Mouse (Mus musculus) CH12.LX (cell line): ENCODE measurements around the gene Nup210.

Experiments
- BHLHE40 ChIP-seq: IDR thresholded peaks from 2 replicates; pipeline ENCODE4 v1.6.1; 2011; ENCODE audit warnings: mild to moderate bottlenecking, low read depth, low read length, improper control_type of control experiment
- CHD2 ChIP-seq: IDR thresholded peaks from 2 replicates; pipeline ENCODE4 v1.6.1; 2011; ENCODE audit warnings: low read length, improper control_type of control experiment
- CTCF ChIP-seq, 2 experiments: IDR thresholded peaks in 1 of 2; conservative IDR thresholded peaks in 1 of 2; 2 replicates each; pipeline ENCODE4 v1.5.1; 2011 to 2012; ENCODE audit warnings: low read depth in 2 of 2, low read length in 2 of 2, improper control_type of control experiment in 1 of 2, inconsistent platforms in 1 of 2, mild to moderate bottlenecking in 1 of 2, moderate library complexity in 1 of 2
- ELF1 ChIP-seq: IDR thresholded peaks from 2 replicates; pipeline ENCODE4 v1.6.1; 2014; ENCODE audit warnings: low read depth, mild to moderate bottlenecking, inconsistent platforms, low read length, improper control_type of control experiment
- EP300 ChIP-seq: IDR thresholded peaks from 2 replicates; pipeline ENCODE4 v1.6.1; 2011; ENCODE audit warnings: low read length, improper control_type of control experiment
- POLR2A ChIP-seq: IDR thresholded peaks from 2 replicates; pipeline ENCODE4 v1.6.1; 2011; ENCODE audit warnings: low read depth, mild to moderate bottlenecking, improper control_type of control experiment, low read length

GRCm38 (mm10) chr6:91068511-91068910 is 48.1 kb downstream of the Nup210 start:
- TF ChIP-seq CTCF (conservative IDR thresholded peaks at IDR 0.05 in 1 of 2, IDR thresholded peaks at IDR 0.05 in 1 of 2; ENCODE audit: low read depth in 2 of 2, low read length in 2 of 2) (no peak), BHLHE40 (no peak), EP300 (no peak), CHD2 (no peak), POLR2A (no peak), ELF1 (no peak)
